Mouse (Mus musculus) erythroblast, embryonic 14.5 days (primary cell): ENCODE results near the gene Vps37b.

Experiments
- GATA1 ChIP-seq: IDR thresholded peaks from 2 replicates; pipeline ENCODE4 v1.6.1; 2012; ENCODE audit warnings: low read length, inconsistent platforms, mixed read lengths
- TAL1 ChIP-seq: IDR thresholded peaks from 3 replicates; pipeline ENCODE4 v1.6.1; 2012; ENCODE audit warnings: low read length, inconsistent platforms, mixed read lengths

DNA sequence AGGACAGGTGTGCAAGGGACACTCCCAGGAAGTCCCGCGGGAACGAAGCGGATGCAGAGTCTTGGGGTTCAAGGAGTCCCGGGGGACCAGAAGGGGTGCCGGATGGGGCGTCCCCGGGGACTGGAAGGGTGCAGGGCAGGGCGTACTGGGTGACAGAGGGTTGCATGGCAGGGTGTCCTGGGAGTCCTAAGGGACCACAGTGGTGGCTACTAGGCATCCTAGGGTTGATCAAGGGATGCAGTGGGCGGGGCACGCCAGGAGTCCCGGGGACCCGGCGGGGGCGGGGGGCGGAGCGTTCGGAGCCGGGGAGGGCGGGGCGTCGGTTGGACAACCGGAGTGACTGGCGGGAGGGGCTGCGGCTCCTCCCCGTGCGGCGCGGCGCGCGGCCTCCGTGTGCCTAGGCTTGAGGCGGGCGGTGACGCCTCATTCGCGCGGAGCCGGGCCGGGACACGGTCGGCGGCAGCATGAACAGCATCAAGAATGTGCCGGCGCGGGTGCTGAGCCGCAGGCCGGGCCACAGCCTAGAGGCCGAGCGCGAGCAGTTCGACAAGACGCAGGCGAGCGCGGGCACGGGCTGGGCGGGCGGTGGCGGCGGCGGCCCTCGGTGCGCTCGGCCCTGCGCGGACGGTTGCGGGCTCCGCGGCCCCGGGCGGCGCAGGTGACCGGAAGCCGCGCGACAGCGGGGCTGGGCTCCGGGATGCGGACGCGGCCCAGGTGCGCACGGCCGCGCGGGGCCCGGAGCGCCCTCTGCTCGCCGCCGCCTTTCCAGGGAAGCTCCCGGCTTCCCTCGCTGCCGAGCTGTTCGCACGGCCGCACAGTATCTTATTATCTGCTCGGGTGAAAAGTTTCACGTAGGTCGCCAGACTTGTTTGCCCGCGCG, 58.5 kb downstream of the Vps37b start, which contains the start of gene Hip1r:
- TF ChIP-seq TAL1: no peak
- TF ChIP-seq GATA1: no peak
